Mouse (Mus musculus) ovary, adult 10 weeks (tissue): ENCODE data around the gene Creb5. TPM values are rescaled to one million over a fixed set of nuclear protein-coding genes. Genes with fewer than 3 reads are reported as not detected.

ENCODE experiments used
- polyA plus RNA-seq: library from polyadenylated mRNA; stranded (reverse); fragments of 350-450 nt; fragmentation: Illumina TruSeq; extraction: RNeasy Lipid Tissue Mini Kit (QIAGEN cat#74804); gene quantifications from one replicate; pipeline ENCODE4 v1.2.3, GENCODE M21; 2014

The Creb5 gene
- polyA plus RNA-seq = 2.6 TPM

DNA sequence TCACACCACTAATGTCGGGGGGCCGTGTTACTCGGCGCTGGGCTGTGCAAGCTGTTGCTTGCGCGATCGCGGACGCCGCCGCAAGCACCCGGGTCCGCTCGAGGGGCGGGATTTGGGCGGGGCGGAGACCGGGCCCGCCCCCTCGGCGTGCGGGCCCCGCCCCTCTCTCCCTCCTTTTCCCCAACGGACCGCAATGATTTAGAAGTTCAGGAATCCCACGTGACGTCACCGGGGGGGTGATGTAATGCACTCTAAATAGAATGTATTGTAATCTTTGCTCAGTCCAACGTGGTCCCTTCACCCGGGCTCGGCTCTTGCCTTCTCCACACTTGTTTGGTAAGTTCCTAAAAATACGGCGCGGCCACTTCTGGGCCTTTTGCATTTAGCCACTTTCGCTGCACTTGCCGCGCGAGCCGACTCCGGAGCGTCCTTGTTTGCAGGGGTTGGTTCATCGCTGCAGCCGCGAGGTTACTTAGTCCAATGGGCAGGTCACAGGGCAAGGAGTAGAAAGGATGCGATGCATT, at the start of gene Creb5:
TSS of gene Creb5 (plus strand) at position 233 of the 524 bp plus-strand sequence.

Other genes starting within 250 kb of the Creb5 start
- 10.6 TPM for gene Jazf1, start 218.6 kb upstream of the Creb5 start, polyA plus RNA-seq